Mouse (Mus musculus) heart, embryonic 15.5 days (tissue): ENCODE data around the gene Sema7a. TPM values are rescaled to one million over a fixed set of nuclear protein-coding genes. Genes with fewer than 3 reads are reported as not detected.

ENCODE experiments used
- ATAC-seq: fragments of 200-750 bp; cut with Nextera tagmentation; replicated peaks from 2 replicates; pipeline ENCODE4 v1.8.0; 2017; ENCODE audit warnings: low read depth, moderate TSS enrichment; ENCODE audit not compliant: insufficient number of reproducible peaks, insufficient read depth, low FRiP score
- H3K27ac ChIP-seq: fragments of 300-500 bp; sonication (generic); 2 replicates; pipeline ENCODE4 v1.5.1; 2015; ENCODE audit warnings: mild to moderate bottlenecking, inconsistent platforms
- H3K27me3 ChIP-seq: fragments of 300-500 bp; sonication (generic); 2 replicates; pipeline ENCODE4 v1.6.1; 2015; ENCODE audit warnings: inconsistent platforms
- H3K36me3 ChIP-seq: fragments of 300-500 bp; sonication (generic); 2 replicates; pipeline ENCODE4 v1.6.1; 2015; ENCODE audit warnings: mild to moderate bottlenecking, inconsistent platforms
- H3K4me1 ChIP-seq: fragments of 300-500 bp; sonication (generic); replicated peaks from 2 replicates; pipeline ENCODE4 v1.6.1; 2015; ENCODE audit warnings: inconsistent platforms
- H3K4me2 ChIP-seq: fragments of 300-500 bp; sonication (generic); 2 replicates; pipeline ENCODE4 v1.6.1; 2015; ENCODE audit warnings: inconsistent platforms, mild to moderate bottlenecking, moderate library complexity
- H3K4me3 ChIP-seq: fragments of 300-500 bp; sonication (generic); 2 replicates; pipeline ENCODE4 v1.5.1; 2015; ENCODE audit warnings: mild to moderate bottlenecking, inconsistent platforms
- H3K9ac ChIP-seq: fragments of 300-500 bp; sonication (generic); 2 replicates; pipeline ENCODE4 v1.6.1; 2015; ENCODE audit warnings: mild to moderate bottlenecking, inconsistent platforms
- H3K9me3 ChIP-seq: fragments of 300-500 bp; sonication (generic); replicated peaks from 2 replicates; pipeline ENCODE4 v1.6.1; 2016; ENCODE audit warnings: inconsistent platforms
- WGBS: fragments of 180-500 bp; shearing (Covaris S2); methylation state at CpG from one replicate; pipeline ENCODE4 v1.1.7; 2015; ENCODE audit warnings: mixed read lengths; 5-methylcytosine and 5-hydroxymethylcytosine counted together
- polyA plus RNA-seq: library from polyadenylated mRNA; unstranded; fragments of >200 nt; fragmentation: Nextera tagmentation; extraction: Ambion mirVana; gene quantifications from 2 replicates; pipeline ENCODE4 v1.2.1, GENCODE M21; 2015

Gene Sema7a
- polyA plus RNA-seq, 1 experiment from 2014 or later: 0.66 TPM

DNA sequence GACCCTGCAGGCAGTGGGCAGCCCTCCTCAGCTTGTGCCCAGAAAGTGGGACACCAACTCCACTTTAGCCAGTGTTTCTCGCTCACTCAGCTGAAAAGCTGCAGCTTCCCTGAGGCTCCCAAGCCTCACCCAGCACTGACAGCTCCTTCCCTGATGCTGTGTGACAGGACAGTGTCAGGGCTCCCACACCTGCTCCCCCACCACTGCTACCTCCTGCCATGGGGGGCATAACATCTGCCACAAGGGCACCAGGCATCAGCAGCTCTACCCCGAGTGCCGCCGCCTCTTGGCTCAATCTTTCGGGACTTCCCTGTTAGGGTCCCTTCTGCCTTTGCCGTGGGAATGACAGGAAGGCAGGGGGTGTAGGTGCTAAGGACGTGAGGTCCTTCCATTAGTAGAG, 46.4 kb downstream of the Sema7a start:
- H3K27ac ChIP-seq: no peak overlapping the region
- no peak for ATAC-seq
- H3K9me3 ChIP-seq: no peaks in the 10 kb centered on the region
- H3K36me3 ChIP-seq: no peaks in the 10 kb centered on the region
- 68% methylated on average over 7 of the region's 7 CpGs for WGBS
- no peaks in the 10 kb centered on the region for H3K4me1 ChIP-seq
- no peak overlapping the region for H3K9ac ChIP-seq
- H3K4me2 ChIP-seq: no peak overlapping the region
- H3K27me3 ChIP-seq: 0 out of 2 replicates have a peak, but pooled peaks cover 10% of the 10 kb centered on the region
- H3K4me3 ChIP-seq: no peak overlapping the region

- no peak overlapping the region for H3K4me3 ChIP-seq
- ATAC-seq: no peak
- no peak overlapping the region for H3K9ac ChIP-seq
- no peak overlapping the region for H3K27ac ChIP-seq
- no peaks in the 10 kb centered on the region for H3K36me3 ChIP-seq
- 83% methylated on average over 2 of the region's 2 CpGs for WGBS
- H3K27me3 ChIP-seq: 0 out of 2 replicates have a peak, but pooled peaks cover 10% of the 10 kb centered on the region
- H3K9me3 ChIP-seq: no peaks in the 10 kb centered on the region
- no peak overlapping the region for H3K4me2 ChIP-seq
- no peaks in the 10 kb centered on the region for H3K4me1 ChIP-seq
Observed at GRCm38 (mm10) chr9:57988098-57988497, 48.2 kb downstream of the Sema7a start.

DNA sequence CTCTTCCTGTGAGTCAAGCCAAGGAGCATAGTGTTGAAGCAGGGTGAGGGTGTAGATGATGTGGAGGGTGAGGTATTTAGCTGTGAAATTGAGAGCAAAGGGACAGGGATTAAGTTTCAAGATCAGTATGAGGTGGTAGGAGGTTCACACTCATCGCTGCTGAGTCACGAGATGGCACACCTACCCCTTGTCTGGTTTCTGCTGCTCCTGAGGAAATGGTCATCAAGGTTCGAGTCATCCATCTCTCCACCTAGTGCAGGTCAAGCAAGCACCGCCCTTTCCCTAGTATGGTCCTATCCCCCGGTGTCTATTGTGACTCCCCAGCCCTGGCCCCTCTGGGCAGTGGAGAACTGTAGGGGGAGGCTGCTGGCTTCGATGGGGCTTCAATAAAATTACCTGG, 49.4 kb downstream of the Sema7a start:
- WGBS: 75% methylated on average over 6 of the region's 6 CpGs
- no peak overlapping the region for H3K27ac ChIP-seq
- no peaks in the 10 kb centered on the region for H3K4me1 ChIP-seq
- H3K4me2 ChIP-seq: no peak overlapping the region
- H3K36me3 ChIP-seq: no peaks in the 10 kb centered on the region
- H3K4me3 ChIP-seq: no peak overlapping the region
- H3K9ac ChIP-seq: no peak overlapping the region
- 0 out of 2 replicates have a peak, but pooled peaks cover 10% of the 10 kb centered on the region for H3K27me3 ChIP-seq
- no peaks in the 10 kb centered on the region for H3K9me3 ChIP-seq
- ATAC-seq: no peak

DNA sequence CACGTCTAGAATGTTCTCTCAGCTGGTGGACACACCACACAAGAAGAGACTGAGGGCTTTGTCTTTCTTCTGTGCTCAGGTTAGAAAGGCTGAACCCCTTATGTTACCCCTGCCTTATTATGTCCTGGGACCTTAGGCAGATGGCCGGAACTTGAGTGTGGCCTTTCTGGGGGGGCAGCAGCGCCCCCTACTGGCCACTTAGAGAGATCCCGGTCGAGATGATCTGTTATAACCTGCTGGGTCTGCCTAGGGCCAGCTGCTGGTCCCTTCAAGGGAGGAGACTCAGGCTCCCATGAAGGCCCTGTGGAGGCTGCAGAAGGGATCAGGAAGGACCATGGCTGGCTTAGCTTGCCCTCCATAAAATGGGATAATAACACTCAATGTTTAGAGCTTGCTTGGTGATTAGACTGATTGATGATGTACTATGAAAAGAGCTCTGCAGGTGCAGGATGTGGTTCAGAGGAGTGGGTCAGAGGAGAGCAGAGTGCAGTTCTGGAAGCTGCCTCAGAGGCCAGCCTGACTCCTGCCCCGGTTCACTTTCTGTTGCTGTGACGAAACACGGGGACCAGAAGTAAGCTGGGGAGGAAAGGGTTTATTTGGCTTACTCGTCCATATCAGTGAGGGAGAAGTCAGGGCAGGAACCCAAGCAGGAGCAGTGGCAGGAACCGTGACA, 50.7 kb downstream of the Sema7a start:
- ATAC-seq: no peak
- no peaks in the 10 kb centered on the region for H3K9me3 ChIP-seq
- H3K4me3 ChIP-seq: no peak overlapping the region
- 30% methylated on average over 10 of the region's 10 CpGs for WGBS
- no peak overlapping the region for H3K9ac ChIP-seq
- no peak overlapping the region for H3K4me2 ChIP-seq
- H3K36me3 ChIP-seq: no peaks in the 10 kb centered on the region
- no peaks in the 10 kb centered on the region for H3K4me1 ChIP-seq
- H3K27ac ChIP-seq: no peak overlapping the region
- H3K27me3 ChIP-seq: 0 out of 2 replicates have a peak, but pooled peaks cover 10% of the 10 kb centered on the region

DNA sequence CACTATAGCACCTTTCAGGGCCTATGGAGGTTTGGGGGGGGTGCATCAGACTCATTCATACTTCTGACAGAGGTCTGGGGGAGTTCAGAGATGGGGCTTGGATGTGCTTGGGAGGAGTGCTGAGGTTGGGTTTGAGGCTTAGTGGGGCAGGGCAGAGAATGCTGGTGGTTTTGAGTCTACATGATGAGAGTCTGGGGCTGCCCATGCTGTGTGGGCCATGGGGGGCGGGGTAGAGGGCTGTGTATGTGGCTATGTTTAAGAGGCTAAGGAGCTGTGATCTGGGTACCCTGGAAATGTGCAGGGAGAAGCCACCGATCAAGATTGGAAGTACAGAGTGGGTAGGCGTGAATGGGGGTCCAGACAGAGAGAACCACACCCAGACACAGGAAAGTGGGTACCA, 52.1 kb downstream of the Sema7a start:
- Histone ChIP-seq H3K4me2 (no peak overlapping the region), H3K9me3 (no peaks in the 10 kb centered on the region), H3K27me3 (peaks cover 23% of the 10 kb centered on the region), H3K4me3 (no peak overlapping the region), H3K4me1 (no peaks in the 10 kb centered on the region), H3K27ac (no peak overlapping the region), H3K9ac (no peak overlapping the region), H3K36me3 (no peaks in the 10 kb centered on the region)
- WGBS: 78% methylated on average over 3 of the region's 3 CpGs
- ATAC-seq: no peak

- ATAC-seq: no peak
- Histone ChIP-seq H3K4me2 (no peak overlapping the region), H3K9me3 (no peaks in the 10 kb centered on the region), H3K4me1 (peaks cover 5% of the 10 kb centered on the region; the same call in 1 of the 2 replicates), H3K27me3 (peaks cover 32% of the 10 kb centered on the region), H3K4me3 (no peak overlapping the region), H3K9ac (no peak overlapping the region), H3K27ac (no peak overlapping the region), H3K36me3 (no peaks in the 10 kb centered on the region)
- WGBS: 65% methylated on average over 8 of the region's 8 CpGs
Observed at GRCm38 (mm10) chr9:57992781-57993591, 53.1 kb downstream of the Sema7a start.

GRCm38 (mm10) chr9:57995282-57995681, 55.4 kb downstream of the Sema7a start:
- ATAC-seq: no peak
- Histone ChIP-seq H3K9me3 (no peaks in the 10 kb centered on the region), H3K27ac (no peak overlapping the region), H3K4me1 (peaks cover 8% of the 10 kb centered on the region), H3K36me3 (no peaks in the 10 kb centered on the region), H3K27me3 (peaks cover 37% of the 10 kb centered on the region), H3K4me2 (no peak overlapping the region), H3K4me3 (no peak overlapping the region), H3K9ac (no peak overlapping the region)
- 33% methylated on average over 4 of the region's 4 CpGs for WGBS

DNA sequence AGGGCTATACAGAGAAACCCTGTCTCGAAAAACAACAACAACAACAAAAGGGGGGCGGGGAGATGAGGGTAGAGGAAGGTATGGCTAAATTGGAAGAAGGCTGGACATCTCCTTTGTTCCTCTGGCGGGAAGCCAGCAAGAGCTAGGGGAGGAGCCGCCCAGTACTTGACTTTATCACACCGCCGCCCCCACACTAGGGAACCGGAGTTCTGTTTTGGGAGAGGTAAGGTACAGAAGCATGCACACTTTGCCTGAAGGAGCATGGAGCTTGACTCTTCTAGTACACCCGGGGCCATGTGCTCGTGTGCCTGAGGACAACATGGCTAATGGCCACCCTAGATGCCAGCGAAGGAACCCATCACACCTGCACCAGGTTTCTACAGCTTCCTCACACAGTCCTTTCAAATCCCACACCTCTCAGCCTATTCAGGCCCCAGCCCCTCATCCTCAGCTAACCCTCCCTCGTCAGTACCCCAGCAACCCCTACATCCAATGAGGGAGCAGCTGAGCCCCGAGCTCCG, 57.7 kb downstream of the Sema7a start:
- Histone ChIP-seq H3K9ac (peak overlapping the region; percentile 32; the same call in 1 of the 2 replicates), H3K27me3 (peaks cover 38% of the 10 kb centered on the region), H3K36me3 (no peaks in the 10 kb centered on the region), H3K9me3 (no peaks in the 10 kb centered on the region), H3K4me2 (peak overlapping the region; percentile 67), H3K27ac (no peak overlapping the region), H3K4me3 (peak overlapping the region; percentile 37), H3K4me1 (peaks cover 8% of the 10 kb centered on the region)
- WGBS: 14% methylated on average over 13 of the region's 13 CpGs
- no peak for ATAC-seq

DNA sequence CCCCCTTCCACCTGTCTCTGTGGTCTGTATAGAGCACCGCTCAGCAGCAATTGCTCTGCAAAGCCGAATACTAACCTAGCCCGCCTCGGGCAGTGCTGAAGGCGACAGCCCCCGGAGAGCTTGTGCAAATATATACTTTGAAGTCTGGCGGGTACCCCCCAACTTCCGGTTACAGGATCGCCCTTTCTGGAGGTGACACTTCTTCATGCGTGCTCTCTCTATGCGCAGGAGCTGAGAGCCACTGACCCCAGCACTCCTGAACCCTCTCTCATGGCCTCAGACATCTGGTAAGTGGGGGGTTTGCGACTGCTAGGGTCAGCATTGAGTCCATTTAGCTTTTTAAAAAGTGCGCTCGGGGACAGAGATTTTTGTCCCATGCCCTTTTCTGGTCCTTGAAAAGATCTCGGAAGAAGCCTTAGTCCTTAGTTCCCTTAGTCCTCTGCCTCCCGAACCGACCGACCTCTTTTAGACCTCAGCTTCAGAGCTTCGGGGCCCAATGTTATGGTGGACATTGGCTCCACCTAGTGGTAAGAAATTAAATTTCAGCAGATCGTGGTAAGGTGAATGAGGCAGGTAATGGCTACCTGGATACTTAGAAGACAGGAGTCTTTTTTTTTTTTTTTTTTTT, 58.2 kb downstream of the Sema7a start:
- H3K9me3 ChIP-seq: no peaks in the 10 kb centered on the region
- peak overlapping the region; percentile 32; the same call in 1 of the 2 replicates for H3K9ac ChIP-seq
- H3K4me3 ChIP-seq: peak overlapping the region; percentile 37
- no peak overlapping the region for H3K27ac ChIP-seq
- peaks cover 10% of the 10 kb centered on the region for H3K4me1 ChIP-seq
- peak overlapping the region; percentile 67 for H3K4me2 ChIP-seq
- no peaks in the 10 kb centered on the region for H3K36me3 ChIP-seq
- ATAC-seq: peak; percentile 54; the same call in 1 of the 2 replicates
- H3K27me3 ChIP-seq: peaks cover 38% of the 10 kb centered on the region
- WGBS: 2% methylated on average over 20 of the region's 20 CpGs

GRCm38 (mm10) chr9:57998685-57999084, 58.8 kb downstream of the Sema7a start:
- WGBS: 46% methylated on average over 2 of the region's 2 CpGs
- H3K4me1 ChIP-seq: peaks cover 12% of the 10 kb centered on the region

DNA sequence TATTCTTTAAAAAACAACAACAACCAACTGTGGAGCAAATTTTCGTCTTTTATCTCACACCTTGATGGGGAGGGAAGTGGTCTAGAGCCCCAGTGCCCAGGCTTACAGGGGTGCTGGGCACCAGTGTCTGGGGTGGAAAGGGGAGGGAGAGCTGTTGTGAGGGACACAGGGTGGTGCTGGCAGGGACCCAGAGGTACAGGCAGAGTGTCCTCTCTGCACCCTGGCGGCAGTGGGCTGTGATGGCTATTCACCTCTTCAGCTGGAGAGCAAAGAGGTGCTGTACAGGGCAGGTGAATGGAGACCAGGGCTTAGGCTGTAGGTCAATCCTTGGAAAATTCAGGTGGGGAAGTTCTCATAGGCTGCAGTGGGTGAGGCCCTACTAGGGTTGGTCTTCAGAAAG, 59.8 kb downstream of the Sema7a start:
- Histone ChIP-seq H3K27me3 (peaks cover 38% of the 10 kb centered on the region), H3K27ac (no peak overlapping the region), H3K9me3 (no peaks in the 10 kb centered on the region), H3K4me3 (no peak overlapping the region), H3K9ac (no peak overlapping the region), H3K36me3 (no peaks in the 10 kb centered on the region), H3K4me2 (no peak overlapping the region), H3K4me1 (peaks cover 12% of the 10 kb centered on the region)
- ATAC-seq: no peak
- WGBS: 50% methylated on average over 2 of the region's 2 CpGs

More at GRCm38 (mm10) chr9:57998685-57999084, 58.8 kb downstream of the Sema7a start:
- Histone ChIP-seq H3K9ac (no peak overlapping the region), H3K27me3 (peaks cover 38% of the 10 kb centered on the region), H3K36me3 (no peaks in the 10 kb centered on the region), H3K9me3 (no peaks in the 10 kb centered on the region), H3K27ac (no peak overlapping the region), H3K4me2 (no peak overlapping the region), H3K4me3 (no peak overlapping the region)
- no peak for ATAC-seq
